In genomic region chr4:155491529-155492130, GRCm38 (mm10) we compare ENCODE assay signal across 9 mouse cellular contexts. TPM values are rescaled to one million over a fixed set of nuclear protein-coding genes. Genes with fewer than 3 reads are reported as not detected.
DNase-seq lines count a peak whose midpoint lies in the region; ATAC-seq and TF ChIP-seq lines count a peak whose summit lies in the region.
"Had no signal": no experiment of that assay in that cellular context is flagged by ENCODE, and none has a peak within 500 bp of the region (broad histone marks: within the 10 kb centered on the region; RNA-seq: fewer than 3 reads in every experiment).

No protein-coding gene starts in this region.

- under 1% methylated on average over 51 of the region's 54 CpGs for WGBS in heart, adult 2 months
- under 1% methylated on average over 37 of the region's 54 CpGs for WGBS in limb, embryonic 14.5 days
- under 1% methylated on average over 52 of the region's 54 CpGs for WGBS in neural tube, embryonic 12.5 days

- H3K4me3 ChIP-seq in heart, adult 2 months, result peak overlapping the region; percentile 91
- peak overlapping the region; percentile 86 for H3K4me3 ChIP-seq in embryonic fibroblast, embryonic 13.5 days (ENCODE audit: insufficient read depth, low read length)
- H3K4me3 ChIP-seq in limb, embryonic 14.5 days (replicated peaks; ENCODE audit: low read length), result peak overlapping the region; percentile 94
- H3K4me3 ChIP-seq in neural tube, embryonic 12.5 days, result peak overlapping the region; percentile 100

- H3K27ac ChIP-seq in heart, adult 2 months, result peak overlapping the region; percentile 90
- H3K27ac ChIP-seq in embryonic fibroblast, embryonic 13.5 days (ENCODE audit: insufficient read depth, low read length), result peak overlapping the region; percentile 14
- peak overlapping the region; percentile 90 for H3K27ac ChIP-seq in limb, embryonic 14.5 days (replicated peaks; ENCODE audit: low read depth, low read length)
- H3K27ac ChIP-seq in neural tube, embryonic 12.5 days, result peak overlapping the region; percentile 85

- no peaks in the 10 kb centered on the region for H3K27me3 ChIP-seq in heart, adult 2 months (ENCODE audit: control insufficient read depth, insufficient read depth, low read length)
- H3K27me3 ChIP-seq in limb, embryonic 14.5 days (ENCODE audit: control insufficient read depth, insufficient read depth, low read length), result no peaks in the 10 kb centered on the region
- no peaks in the 10 kb centered on the region for H3K27me3 ChIP-seq in neural tube, embryonic 12.5 days (replicated peaks)
- H3K27me3 ChIP-seq: Patski had no signal

- peak overlapping the region; percentile 72 for H3K4me2 ChIP-seq in limb, embryonic 14.5 days (replicated peaks; ENCODE audit: low read depth, low read length, severe bottlenecking)
- H3K4me2 ChIP-seq in neural tube, embryonic 12.5 days (replicated peaks), result peak overlapping the region; percentile 77

- peak overlapping the region; percentile 94 for H3K9ac ChIP-seq in heart, adult 2 months (ENCODE audit: low read depth, low read length)
- peak overlapping the region; percentile 99 for H3K9ac ChIP-seq in limb, embryonic 14.5 days (ENCODE audit: low read depth, low read length, severe bottlenecking)
- H3K9ac ChIP-seq in neural tube, embryonic 12.5 days, result peak overlapping the region; percentile 100

- peak; percentile 15 for ATAC-seq in CD4-positive, CD25-positive, alpha-beta regulatory T cell, adult 4 months
- peak; percentile 54 for ATAC-seq in limb, embryonic 14.5 days (ENCODE audit: low FRiP score, low read depth)
- peak; percentile 56 for ATAC-seq in neural tube, embryonic 12.5 days (ENCODE audit: low FRiP score, low read depth)

- H3K4me1 ChIP-seq in heart, adult 2 months (ENCODE audit: control insufficient read depth, insufficient read depth, low read length), result peaks cover 30% of the 10 kb centered on the region
- peaks cover 9% of the 10 kb centered on the region; the same call in 1 of the 2 replicates for H3K4me1 ChIP-seq in embryonic fibroblast, embryonic 13.5 days (ENCODE audit: control insufficient read depth, insufficient read depth, low read length)
- H3K4me1 ChIP-seq in limb, embryonic 14.5 days (ENCODE audit: control insufficient read depth, insufficient read depth, low read length), result peaks cover 16% of the 10 kb centered on the region
- peaks cover 42% of the 10 kb centered on the region for H3K4me1 ChIP-seq in neural tube, embryonic 12.5 days

- no peak for TF ChIP-seq CTCF in heart, adult 2 months (IDR thresholded peaks at IDR 0.05)
- no peak for TF ChIP-seq CTCF in embryonic fibroblast, embryonic 13.5 days (IDR thresholded peaks at IDR 0.05; ENCODE audit: borderline replicate concordance, insufficient read depth, low read length)

- peaks cover 4% of the 10 kb centered on the region for H3K36me3 ChIP-seq in heart, adult 2 months (ENCODE audit: control insufficient read depth, insufficient read depth, low read length)
- H3K36me3 ChIP-seq in limb, embryonic 14.5 days (ENCODE audit: control insufficient read depth, insufficient read depth, low read length), result no peaks in the 10 kb centered on the region
- no peaks in the 10 kb centered on the region for H3K36me3 ChIP-seq in neural tube, embryonic 12.5 days

- no peak for DNase-seq in heart, adult 2 months
- no peak for DNase-seq in heart, postnatal 14 days
- no peak for DNase-seq in limb, embryonic 14.5 days (ENCODE audit: low spot score)
- no peak for DNase-seq in layer of hippocampus, postnatal 25 days (ENCODE audit: extremely low spot score in 1 of 2, low spot score in 1 of 2)
- no peak for DNase-seq in adrenal gland, adult 2 months

- TF ChIP-seq EP300 in heart, adult 2 months (IDR thresholded peaks at IDR 0.05; ENCODE audit: insufficient read depth, low read depth, low read length), result no peak

- no peaks in the 10 kb centered on the region for H3K9me3 ChIP-seq in limb, embryonic 14.5 days (ENCODE audit: control insufficient read depth, low read length)
- no peaks in the 10 kb centered on the region for H3K9me3 ChIP-seq in neural tube, embryonic 12.5 days

- TF ChIP-seq POLR2A in heart, adult 2 months (IDR thresholded peaks at IDR 0.05; ENCODE audit: insufficient read depth, low read depth, low read length), result no peak
- TF ChIP-seq POLR2A in embryonic fibroblast, embryonic 13.5 days (IDR thresholded peaks at IDR 0.05; ENCODE audit: low read depth, low read length), result no peak
- TF ChIP-seq POLR2A in limb, embryonic 14.5 days (IDR thresholded peaks at IDR 0.05; ENCODE audit: borderline replicate concordance, extremely low read depth, insufficient read depth, insufficient read length), result no peak

- intact Hi-C loops in heart, adult 2 months (cut with DNase I), result loop anchor here (2.0 kb wide), 1 partner anchor 73 kb away; no protein-coding TSS in a partner anchor
- intact Hi-C loops in heart, postnatal 14 days (cut with DNase I), result loop anchor here (2.0 kb wide), 1 partner anchor 73 kb away; no protein-coding TSS in a partner anchor

- H3K79me2 ChIP-seq in heart, adult 2 months (replicated peaks; ENCODE audit: control insufficient read depth, insufficient read depth, low read length), result peaks cover 7% of the 10 kb centered on the region

RNA-seq across cellular contexts. Expression of gene Gnb1, which starts 0.5 kb away (rescaled TPM):
- total RNA-seq in heart, adult 2 months (2021), result 100 to 1,000 TPM; 147 to 151 TPM
- polyA plus RNA-seq in heart, adult 2 months (2012; rRNA removed), result 257 and 332 TPM in 2 replicates
- 100 to 1,000 TPM; 207 to 223 TPM for total RNA-seq in heart, postnatal 14 days (2021)
- 100 to 1,000 TPM; 291 TPM for polyA plus RNA-seq in CD4-positive, CD25-positive, alpha-beta regulatory T cell, adult 4 months (2017; shearing (Covaris generic))
- polyA plus RNA-seq in embryonic fibroblast, embryonic 13.5 days (2011; ENCODE audit: insufficient read length, low read depth, missing spikeins), result 532 and 536 TPM in 2 replicates
- polyA plus RNA-seq in limb, embryonic 14.5 days (2012; rRNA removed), result 511 and 686 TPM in 2 replicates
- 440 and 493 TPM in 2 replicates for polyA plus RNA-seq in limb, embryonic 14.5 days (2014; fragmentation: Nextera tagmentation; extraction: Ambion mirVana)
- polyA plus RNA-seq in neural tube, embryonic 12.5 days (2016; fragmentation: Nextera tagmentation; extraction: Ambion mirVana), result 762 and 837 TPM in 2 replicates
- total RNA-seq in layer of hippocampus, postnatal 25 days (2021), result 100 to 1,000 TPM; 763 to 780 TPM
- 100 to 1,000 TPM; 445 to 452 TPM for total RNA-seq in adrenal gland, adult 2 months (2021)
- polyA plus RNA-seq in adrenal gland, adult 2 months (2012; rRNA removed), result 353 and 354 TPM in 2 replicates

RNA-seq across cellular contexts. Expression of gene Tmem52, which starts 22.7 kb away (rescaled TPM):
- 10 to 100 TPM in 1 of 2 experiments, 1 to 10 TPM in 1; 7.0 to 11.2 TPM for total RNA-seq in heart, adult 2 months (2021)
- polyA plus RNA-seq in heart, adult 2 months (2012; rRNA removed), result 2.1 and 4.8 TPM in 2 replicates
- total RNA-seq in heart, postnatal 14 days (2021), result 1 to 10 TPM; 3.6 to 6.9 TPM
- polyA plus RNA-seq in CD4-positive, CD25-positive, alpha-beta regulatory T cell, adult 4 months (2017; shearing (Covaris generic)), result not detected
- not detected in 2 replicates for polyA plus RNA-seq in embryonic fibroblast, embryonic 13.5 days (2011; ENCODE audit: insufficient read length, low read depth, missing spikeins)
- 0.42 and 0.50 TPM in 2 replicates for polyA plus RNA-seq in limb, embryonic 14.5 days (2012; rRNA removed)
- not detected in 2 replicates for polyA plus RNA-seq in limb, embryonic 14.5 days (2014; fragmentation: Nextera tagmentation; extraction: Ambion mirVana)
- polyA plus RNA-seq in neural tube, embryonic 12.5 days (2016; fragmentation: Nextera tagmentation; extraction: Ambion mirVana), result not detected in 2 replicates
- 1 to 10 TPM; 3.0 to 5.6 TPM for total RNA-seq in layer of hippocampus, postnatal 25 days (2021)
- 10 to 100 TPM in 1 of 2 experiments, 1 to 10 TPM in 1; 7.5 to 13.1 TPM for total RNA-seq in adrenal gland, adult 2 months (2021)
- 79.1 and 189 TPM in 2 replicates for polyA plus RNA-seq in adrenal gland, adult 2 months (2012; rRNA removed)

Comparison
In these comparisons a context has a peak if more than half of its experiments do, and no peak if none do; other contexts are left out.
1. H3K27ac ChIP-seq: peak in every context shown above with its lines; median percentile 90 in heart, adult 2 months; 90 in limb, embryonic 14.5 days; 85 in neural tube, embryonic 12.5 days; 14 in embryonic fibroblast, embryonic 13.5 days.
2. RNA of gene Tmem52, which starts 22.7 kb away (polyA plus RNA-seq): 79.1 to 189 TPM in adrenal gland, adult 2 months; 2.1 to 4.8 TPM in heart, adult 2 months, 0.42 to 0.50 TPM in limb, embryonic 14.5 days, not detected in CD4-positive, CD25-positive, alpha-beta regulatory T cell, adult 4 months, not detected in embryonic fibroblast, embryonic 13.5 days and not detected in neural tube, embryonic 12.5 days; every median in the first group is over 10 times any median in the second.
3. Peak in every context shown above with its lines, with median percentiles within 50 percentile points of each other: H3K4me3 ChIP-seq, H3K9ac ChIP-seq and ATAC-seq.